Mouse (Mus musculus) lung, postnatal 0 days (tissue): ENCODE measurements at regions not wholly inside any gene's neighbourhood (a gene's known extent, or its start where the extent isn't known, plus 50 kb on each side); places are given as distances from the start of the nearest gene placed in this dataset.

Experiments used
- ATAC-seq: fragments of 200-750 bp; cut with Nextera tagmentation; 2 replicates; pipeline ENCODE4 v1.8.0; 2017; ENCODE audit warnings: moderate library complexity
- DNase-seq: peaks from one replicate; pipeline ENCODE4 v3.0.0-alpha.2; 2016; ENCODE audit warnings: low spot score
- H3K27ac ChIP-seq: fragments of 300-500 bp; sonication (generic); 2 replicates; pipeline ENCODE4 v1.5.1; 2014; ENCODE audit warnings: antibody characterized with exemption, mild to moderate bottlenecking, low read length, mixed read lengths
- H3K27me3 ChIP-seq: fragments of 300-500 bp; sonication (generic); replicated peaks from 2 replicates; pipeline ENCODE4 v1.6.1; 2014; ENCODE audit warnings: low read length, mixed read lengths; ENCODE audit not compliant: insufficient read depth
- H3K36me3 ChIP-seq: fragments of 300-500 bp; sonication (generic); 2 replicates; pipeline ENCODE4 v1.6.1; 2014; ENCODE audit warnings: low read length, mixed read lengths; ENCODE audit not compliant: insufficient read depth
- H3K4me1 ChIP-seq: fragments of 300-500 bp; sonication (generic); 2 replicates; pipeline ENCODE4 v1.6.1; 2014; ENCODE audit warnings: antibody characterized with exemption, low read depth, low read length, mixed read lengths; ENCODE audit not compliant: insufficient read depth
- H3K4me2 ChIP-seq: fragments of 300-500 bp; sonication (generic); replicated peaks from 2 replicates; pipeline ENCODE4 v1.6.1; 2014; ENCODE audit warnings: low read depth, mild to moderate bottlenecking, low read length, moderate library complexity, mixed read lengths
- H3K4me3 ChIP-seq: fragments of 300-500 bp; sonication (generic); 2 replicates; pipeline ENCODE4 v1.5.1; 2014; ENCODE audit warnings: low read depth, low read length
- H3K9ac ChIP-seq: fragments of 300-500 bp; sonication (generic); replicated peaks from 2 replicates; pipeline ENCODE4 v1.6.1; 2014; ENCODE audit warnings: low read depth, mild to moderate bottlenecking
- H3K9me3 ChIP-seq: fragments of 300-500 bp; sonication (generic); 2 replicates; pipeline ENCODE4 v1.6.1; 2016; ENCODE audit warnings: low read length, mixed read lengths
- CTCF ChIP-seq: IDR thresholded peaks from 2 replicates; pipeline ENCODE4 v1.5.1; 2016; ENCODE audit warnings: antibody characterized with exemption, mild to moderate bottlenecking
- EP300 ChIP-seq: IDR thresholded peaks from 2 replicates; pipeline ENCODE4 v1.6.1; 2016; ENCODE audit warnings: antibody characterized with exemption, mild to moderate bottlenecking, control low read depth
- WGBS: fragments of 180-500 bp; shearing (Covaris S2); extraction: QIAGEN DNeasy Blood & Tissue Kit; methylation state at CpG from one replicate; pipeline ENCODE4 v1.1.7; 2014; 5-methylcytosine and 5-hydroxymethylcytosine counted together

- DNase-seq = no peak
These were observed 348.4 kb upstream of the Adamts5 start for GRCm38 (mm10) chr16:86250021-86250420.

GRCm38 (mm10) chr16:86244191-86244590 is 342.6 kb upstream of the Adamts5 start:
- TF ChIP-seq CTCF = no peak
- TF ChIP-seq EP300 = no peak
- Histone ChIP-seq H3K36me3 (no peaks in the 10 kb centered on the region), H3K4me2 (no peak overlapping the region), H3K9me3 (no peaks in the 10 kb centered on the region), H3K27me3 (no peaks in the 10 kb centered on the region), H3K9ac (no peak overlapping the region), H3K4me3 (no peak overlapping the region), H3K27ac (no peak overlapping the region), H3K4me1 (no peaks in the 10 kb centered on the region)
- WGBS = 61% methylated on average over 2 of the region's 2 CpGs
- ATAC-seq = no peak
- DNase-seq = no peak

More at GRCm38 (mm10) chr16:86250021-86250420, 348.4 kb upstream of the Adamts5 start:
- TF ChIP-seq CTCF (no peak), EP300 (no peak)
- no peaks in the 10 kb centered on the region for H3K4me1 ChIP-seq
- H3K4me2 ChIP-seq = no peak overlapping the region
- no peaks in the 10 kb centered on the region for H3K36me3 ChIP-seq
- H3K9me3 ChIP-seq = no peaks in the 10 kb centered on the region
- WGBS = 65% methylated on average over 6 of the region's 6 CpGs
- H3K27ac ChIP-seq = no peak overlapping the region
- no peak for ATAC-seq
- H3K9ac ChIP-seq = no peak overlapping the region
- H3K27me3 ChIP-seq = no peaks in the 10 kb centered on the region
- H3K4me3 ChIP-seq = no peak overlapping the region

GRCm38 (mm10) chr16:86242766-86243510 is 341.3 kb upstream of the Adamts5 start:
- Histone ChIP-seq H3K4me3 (no peak overlapping the region), H3K4me2 (no peak overlapping the region), H3K27me3 (no peaks in the 10 kb centered on the region), H3K4me1 (no peaks in the 10 kb centered on the region), H3K9ac (no peak overlapping the region), H3K27ac (no peak overlapping the region), H3K9me3 (no peaks in the 10 kb centered on the region), H3K36me3 (no peaks in the 10 kb centered on the region)
- TF ChIP-seq EP300 (no peak), CTCF (no peak)
- DNase-seq (no peak), ATAC-seq (no peak)
- WGBS = 60% methylated on average over 3 of the region's 3 CpGs

GRCm38 (mm10) chr16:86222997-86223396 is 321.4 kb upstream of the Adamts5 start:
- Histone ChIP-seq H3K9ac (no peak overlapping the region), H3K4me3 (no peak overlapping the region), H3K36me3 (no peaks in the 10 kb centered on the region), H3K9me3 (no peaks in the 10 kb centered on the region), H3K27ac (no peak overlapping the region), H3K27me3 (no peaks in the 10 kb centered on the region), H3K4me2 (no peak overlapping the region), H3K4me1 (no peaks in the 10 kb centered on the region)
- no peak for ATAC-seq
- TF ChIP-seq CTCF (no peak), EP300 (no peak)
- no peak for DNase-seq
- 56% methylated on average over 3 of the region's 3 CpGs for WGBS

- H3K9ac ChIP-seq = no peak overlapping the region
- no peak for DNase-seq
- no peak overlapping the region for H3K27ac ChIP-seq
- no peaks in the 10 kb centered on the region for H3K9me3 ChIP-seq
- no peak overlapping the region for H3K4me2 ChIP-seq
- no peaks in the 10 kb centered on the region for H3K4me1 ChIP-seq
- H3K36me3 ChIP-seq = no peaks in the 10 kb centered on the region
- ATAC-seq = no peak
- TF ChIP-seq CTCF = no peak
- no peaks in the 10 kb centered on the region for H3K27me3 ChIP-seq
- H3K4me3 ChIP-seq = no peak overlapping the region
These were observed 308.9 kb upstream of the Adamts5 start for GRCm38 (mm10) chr16:86210547-86210946.

- H3K4me2 ChIP-seq = no peak overlapping the region
- no peak overlapping the region for H3K9ac ChIP-seq
- no peaks in the 10 kb centered on the region for H3K36me3 ChIP-seq
- H3K4me1 ChIP-seq = no peaks in the 10 kb centered on the region
- H3K4me3 ChIP-seq = no peak overlapping the region
- no peak overlapping the region for H3K27ac ChIP-seq
- ATAC-seq (no peak), DNase-seq (no peak)
- H3K9me3 ChIP-seq = no peaks in the 10 kb centered on the region
- no peaks in the 10 kb centered on the region for H3K27me3 ChIP-seq
- TF ChIP-seq EP300 (no peak), CTCF (no peak)
These were observed 307.7 kb upstream of the Adamts5 start for GRCm38 (mm10) chr16:86209319-86209718.

GRCm38 (mm10) chr16:86189874-86190273 is 288.2 kb upstream of the Adamts5 start:
- TF ChIP-seq EP300 (no peak), CTCF (no peak)
- no peak overlapping the region for H3K4me2 ChIP-seq

More at GRCm38 (mm10) chr16:86189874-86190273, 288.2 kb upstream of the Adamts5 start:
- DNase-seq = no peak
- no peak for ATAC-seq
- no peaks in the 10 kb centered on the region for H3K27me3 ChIP-seq
- H3K4me3 ChIP-seq = no peak overlapping the region
- no peaks in the 10 kb centered on the region for H3K9me3 ChIP-seq
- H3K9ac ChIP-seq = no peak overlapping the region
- no peaks in the 10 kb centered on the region for H3K36me3 ChIP-seq
- 79% methylated on average over 1 of the region's 1 CpGs for WGBS
- no peak overlapping the region for H3K27ac ChIP-seq
- H3K4me1 ChIP-seq = no peaks in the 10 kb centered on the region
